Mouse (Mus musculus) ES-E14 (cell line): Measurements from ENCODE around the gene Gm11096. TPM values are rescaled to one million over a fixed set of nuclear protein-coding genes. Genes with fewer than 3 reads are reported as not detected.

Experiments used
- DNase-seq: peaks from one replicate; pipeline ENCODE4 v3.0.0-alpha.2; 2013; ENCODE audit warnings: low read depth, low spot score
- H3K27ac ChIP-seq: 2 replicates; pipeline ENCODE4 v1.5.1; 2012; ENCODE audit warnings: low read depth, mild to moderate bottlenecking, low read length, moderate library complexity, mixed read lengths; ENCODE audit not compliant: poor library complexity, insufficient read depth, severe bottlenecking
- H3K36me3 ChIP-seq: 2 replicates; pipeline ENCODE4 v1.6.1; 2012; ENCODE audit warnings: mild to moderate bottlenecking, low read length, moderate library complexity, mixed read lengths; ENCODE audit not compliant: control insufficient read depth, poor library complexity, insufficient read depth, severe bottlenecking
- H3K4me1 ChIP-seq, 2 experiments: fragments of 150-350 bp in 1 of 2; sonication (generic) in 1 of 2; 2 replicates each; pipeline ENCODE4 v1.6.1; 2012; ENCODE audit warnings: low read length in 2 of 2, mild to moderate bottlenecking in 1 of 2, mixed read lengths in 1 of 2; ENCODE audit not compliant: control insufficient read depth in 2 of 2, insufficient read depth in 2 of 2, poor library complexity in 1 of 2
- H3K4me3 ChIP-seq, 2 experiments: fragments of 150-350 bp in 1 of 2; sonication (generic) in 1 of 2; 2 replicates each; pipeline ENCODE4 v1.5.1; 2012; ENCODE audit warnings: low read length in 2 of 2, low read depth in 1 of 2, mild to moderate bottlenecking in 1 of 2, mixed read lengths in 1 of 2; ENCODE audit not compliant: insufficient read depth in 1 of 2, poor library complexity in 1 of 2, severe bottlenecking in 1 of 2
- H3K9ac ChIP-seq: 2 replicates; pipeline ENCODE4 v1.6.1; 2012; ENCODE audit warnings: low read depth, mild to moderate bottlenecking, low read length, mixed read lengths; ENCODE audit not compliant: poor library complexity, insufficient read depth, severe bottlenecking
- H3K9me3 ChIP-seq: fragments of 150-350 bp; sonication (generic); 2 replicates; pipeline ENCODE4 v1.6.1; 2012; ENCODE audit warnings: low read depth, mild to moderate bottlenecking, low read length; ENCODE audit not compliant: control insufficient read depth, insufficient read depth
- CHD2 ChIP-seq: IDR thresholded peaks from 2 replicates; pipeline ENCODE4 v1.6.1; 2014; ENCODE audit warnings: mild to moderate bottlenecking, low read depth, low read length, inconsistent platforms
- HCFC1 ChIP-seq: IDR thresholded peaks from 2 replicates; pipeline ENCODE4 v1.6.1; 2012; ENCODE audit warnings: low read length, inconsistent platforms, borderline replicate concordance; ENCODE audit not compliant: insufficient read depth
- MAFK ChIP-seq: IDR thresholded peaks from 2 replicates; pipeline ENCODE4 v1.6.1; 2014; ENCODE audit warnings: mild to moderate bottlenecking, low read depth, low read length, inconsistent platforms; ENCODE audit not compliant: insufficient read depth
- ZC3H11A ChIP-seq: IDR thresholded peaks from 2 replicates; pipeline ENCODE4 v1.6.1; 2012; ENCODE audit warnings: low read depth, mild to moderate bottlenecking, inconsistent platforms, low read length, borderline replicate concordance
- ZNF384 ChIP-seq: IDR thresholded peaks from 2 replicates; pipeline ENCODE4 v1.6.1; 2012; ENCODE audit warnings: low read depth, low read length, inconsistent platforms
- in situ Hi-C, 2 experiments: fragments of 600-800 bp; cut with MboI; formaldehyde crosslinking; loops; one replicate each; pipeline ENCODE4 v1.15.1; 2025; ENCODE audit warnings: low sequenced_read_pairs in 2 of 2, inconsistent platforms in 1 of 2; ENCODE audit not compliant: unreplicated experiment in 2 of 2
- total RNA-seq: library from RNA; depleted of rRNA; stranded (reverse); fragments of 300-350 nt; gene quantifications from 2 replicates; pipeline ENCODE4 v1.2.3, GENCODE M21; 2012

The Gm11096 gene
- total RNA-seq, 1 experiment, result not detected

GRCm38 (mm10) chr17:81433148-81433547, 8.4 kb upstream of the Gm11096 start:
- no peak overlapping the region for H3K27ac ChIP-seq
- no peak overlapping the region for H3K4me3 ChIP-seq
- H3K9me3 ChIP-seq, result no peaks in the 10 kb centered on the region
- H3K9ac ChIP-seq, result no peak overlapping the region
- in situ Hi-C loops, result no loop called here
- no peak for DNase-seq
- H3K36me3 ChIP-seq, result no peaks in the 10 kb centered on the region
- no peaks in the 10 kb centered on the region for H3K4me1 ChIP-seq
- TF ChIP-seq HCFC1 (no peak), ZNF384 (no peak), CHD2 (no peak), MAFK (no peak), ZC3H11A (no peak)

- no peak overlapping the region for H3K4me3 ChIP-seq
- no peaks in the 10 kb centered on the region for H3K4me1 ChIP-seq
- TF ChIP-seq CHD2, result no peak
- TF ChIP-seq ZC3H11A, result no peak
- TF ChIP-seq HCFC1, result no peak
- no peak for TF ChIP-seq MAFK
- TF ChIP-seq ZNF384, result no peak
- no peak overlapping the region for H3K9ac ChIP-seq
- in situ Hi-C loops, result no loop called here
- H3K36me3 ChIP-seq, result no peaks in the 10 kb centered on the region
- DNase-seq, result no peak
- H3K9me3 ChIP-seq, result no peaks in the 10 kb centered on the region
- H3K27ac ChIP-seq, result no peak overlapping the region
These were observed 13.7 kb downstream of the Gm11096 start for GRCm38 (mm10) chr17:81455269-81455668.

- DNase-seq, result no peak
- H3K27ac ChIP-seq, result no peak overlapping the region
- no peaks in the 10 kb centered on the region for H3K36me3 ChIP-seq
- no peak overlapping the region for H3K4me3 ChIP-seq
- H3K9me3 ChIP-seq, result no peaks in the 10 kb centered on the region
- in situ Hi-C loops, result no loop called here
- TF ChIP-seq ZC3H11A, result no peak
- TF ChIP-seq HCFC1, result no peak
- no peak for TF ChIP-seq ZNF384
- TF ChIP-seq CHD2, result no peak
- no peak for TF ChIP-seq MAFK
- H3K4me1 ChIP-seq, result no peaks in the 10 kb centered on the region
- H3K9ac ChIP-seq, result no peak overlapping the region
These were observed 14.4 kb downstream of the Gm11096 start for GRCm38 (mm10) chr17:81455977-81456376.

- DNase-seq, result no peak
- Histone ChIP-seq H3K9me3 (no peaks in the 10 kb centered on the region), H3K9ac (no peak overlapping the region), H3K27ac (no peak overlapping the region), H3K36me3 (no peaks in the 10 kb centered on the region), H3K4me1 (no peaks in the 10 kb centered on the region), H3K4me3 (no peak overlapping the region)
- in situ Hi-C loops, result no loop called here
- TF ChIP-seq CHD2, result no peak
- TF ChIP-seq ZC3H11A, result no peak
- TF ChIP-seq MAFK, result no peak
- no peak for TF ChIP-seq HCFC1
- TF ChIP-seq ZNF384, result no peak
These were observed 17.8 kb downstream of the Gm11096 start for GRCm38 (mm10) chr17:81459379-81459778.

GRCm38 (mm10) chr17:81468941-81469340, 27.4 kb downstream of the Gm11096 start:
- in situ Hi-C loops, result no loop called here
- no peak for DNase-seq
- Histone ChIP-seq H3K36me3 (no peaks in the 10 kb centered on the region), H3K9me3 (no peaks in the 10 kb centered on the region), H3K4me3 (no peak overlapping the region), H3K9ac (no peak overlapping the region), H3K27ac (no peak overlapping the region), H3K4me1 (no peaks in the 10 kb centered on the region)
- TF ChIP-seq ZC3H11A, result no peak
- no peak for TF ChIP-seq HCFC1
- no peak for TF ChIP-seq ZNF384
- TF ChIP-seq MAFK, result no peak
- no peak for TF ChIP-seq CHD2
